Mouse (Mus musculus) midbrain, embryonic 11.5 days (tissue): Measurements from ENCODE around the gene Ctrc. TPM values are rescaled to one million over a fixed set of nuclear protein-coding genes. Genes with fewer than 3 reads are reported as not detected.

Source experiments
- ATAC-seq: fragments of 200-750 bp; cut with Nextera tagmentation; 2 replicates; pipeline ENCODE4 v1.8.0; 2017; ENCODE audit warnings: moderate TSS enrichment, moderate library complexity; ENCODE audit not compliant: low FRiP score
- DNase-seq: peaks from one replicate; pipeline ENCODE4 v3.0.0; 2015; ENCODE audit warnings: low spot score; ENCODE audit errors: missing footprints
- H3K27ac ChIP-seq: fragments of 300-500 bp; sonication (generic); 2 replicates; pipeline ENCODE4 v1.5.1; 2014; ENCODE audit warnings: low read depth, low read length
- H3K27me3 ChIP-seq: fragments of 300-500 bp; sonication (generic); 2 replicates; pipeline ENCODE4 v1.6.1; 2014; ENCODE audit warnings: mild to moderate bottlenecking, low read length, moderate library complexity, mixed read lengths; ENCODE audit not compliant: control insufficient read depth, insufficient read depth
- H3K36me3 ChIP-seq: fragments of 300-500 bp; sonication (generic); 2 replicates; pipeline ENCODE4 v1.6.1; 2014; ENCODE audit warnings: mild to moderate bottlenecking, low read length, moderate library complexity, mixed read lengths; ENCODE audit not compliant: control insufficient read depth, insufficient read depth
- H3K4me1 ChIP-seq: fragments of 300-500 bp; sonication (generic); 2 replicates; pipeline ENCODE4 v1.6.1; 2014; ENCODE audit warnings: low read length; ENCODE audit not compliant: control insufficient read depth, insufficient read depth
- H3K4me2 ChIP-seq: fragments of 300-500 bp; sonication (generic); 2 replicates; pipeline ENCODE4 v1.6.1; 2014; ENCODE audit warnings: mild to moderate bottlenecking, moderate library complexity
- H3K4me3 ChIP-seq: fragments of 300-500 bp; sonication (generic); 2 replicates; pipeline ENCODE4 v1.5.1; 2014; ENCODE audit warnings: low read depth, low read length
- H3K9ac ChIP-seq: fragments of 300-500 bp; sonication (generic); 2 replicates; pipeline ENCODE4 v1.6.1; 2014; ENCODE audit warnings: low read length
- H3K9me3 ChIP-seq: fragments of 300-500 bp; sonication (generic); 2 replicates; pipeline ENCODE4 v1.6.1; 2016; ENCODE audit warnings: low read length; ENCODE audit not compliant: control insufficient read depth
- WGBS: fragments of 180-500 bp; shearing (Covaris S2); extraction: QIAGEN DNeasy Blood & Tissue Kit; methylation state at CpG from one replicate; pipeline ENCODE4 v1.1.7; 2014; 5-methylcytosine and 5-hydroxymethylcytosine counted together
- polyA plus RNA-seq: library from polyadenylated mRNA; unstranded; fragments of >200 nt; fragmentation: Nextera tagmentation; extraction: Ambion mirVana; gene quantifications from 2 replicates; pipeline ENCODE4 v1.2.1, GENCODE M21; 2014

Gene Ctrc
- not detected in 2 replicates for polyA plus RNA-seq

DNA sequence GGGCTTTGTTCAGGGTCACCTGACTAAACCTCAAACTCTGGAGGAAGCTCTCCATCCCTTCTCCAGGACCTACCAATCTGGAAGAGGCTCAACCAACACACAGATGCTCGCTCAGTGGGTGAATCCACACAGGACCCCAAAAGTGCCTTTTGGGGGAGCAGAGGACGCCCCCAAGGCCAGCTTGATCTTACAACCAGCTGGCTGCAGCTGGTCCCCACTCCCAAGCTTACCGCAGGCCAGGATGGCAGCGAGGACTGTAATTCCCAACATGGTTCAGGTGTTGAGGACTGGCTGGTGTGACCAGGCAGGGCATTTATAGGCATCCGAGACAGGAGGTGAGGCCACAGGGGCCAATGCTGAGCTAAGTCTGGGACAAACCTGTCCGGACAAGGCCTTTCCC is at the start of gene Ctrc:
Gene Ctrc, minus strand, starts transcription at position 361 of the 400 bp plus-strand sequence.
- no peak within 1 kb of the TSS for H3K4me3 ChIP-seq

DNA sequence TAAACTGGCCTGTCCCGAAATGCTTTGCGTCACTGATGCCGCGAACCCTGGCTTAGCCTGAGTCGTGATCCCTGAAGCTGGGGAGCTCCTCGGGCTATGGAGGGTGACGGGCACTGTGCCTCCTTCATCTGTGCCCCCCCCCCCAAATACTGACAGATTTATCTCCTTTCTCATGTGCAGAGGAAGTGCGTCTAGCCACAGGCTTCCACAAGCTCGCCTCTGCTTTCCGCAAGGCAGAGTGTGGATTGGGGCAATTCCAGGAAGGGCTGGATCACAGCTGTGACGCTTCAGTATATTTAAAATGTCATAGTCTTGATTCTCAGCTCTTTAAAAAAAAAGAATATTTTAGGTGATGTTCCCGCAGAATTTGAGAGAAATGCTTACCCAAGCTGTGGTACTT is 49.6 kb upstream of the Ctrc start:
- Histone ChIP-seq H3K27me3 (no peaks in the 10 kb centered on the region), H3K9ac (no peak overlapping the region), H3K4me2 (no peak overlapping the region), H3K36me3 (no peaks in the 10 kb centered on the region), H3K4me1 (peaks cover 33% of the 10 kb centered on the region), H3K27ac (no peak overlapping the region), H3K4me3 (no peak overlapping the region), H3K9me3 (no peaks in the 10 kb centered on the region)
- ATAC-seq (no peak), DNase-seq (no peak)
- WGBS: 86% methylated on average over 12 of the region's 12 CpGs

More for the DNA sequence above, at the start of gene Ctrc:
- ATAC-seq: no peak
- Histone ChIP-seq H3K27ac (no peak within 1 kb of the TSS), H3K36me3 (no peaks in the 10 kb centered on the region), H3K4me2 (no peak within 1 kb of the TSS), H3K27me3 (no peaks in the 10 kb centered on the region), H3K9ac (no peak within 1 kb of the TSS), H3K9me3 (no peaks in the 10 kb centered on the region), H3K4me1 (no peaks in the 10 kb centered on the region)
- DNase-seq: no peak
- WGBS: 86% methylated on average over 6 of the region's 6 CpGs

- Histone ChIP-seq H3K4me3 (no peak overlapping the region), H3K4me1 (peaks cover 11% of the 10 kb centered on the region), H3K27ac (no peak overlapping the region), H3K36me3 (no peaks in the 10 kb centered on the region), H3K9ac (no peak overlapping the region), H3K4me2 (no peak overlapping the region), H3K27me3 (no peaks in the 10 kb centered on the region), H3K9me3 (no peaks in the 10 kb centered on the region)
- WGBS: 88% methylated on average over 8 of the region's 8 CpGs
- ATAC-seq (no peak), DNase-seq (no peak)
Observed at GRCm38 (mm10) chr4:141893157-141893784, 47.1 kb upstream of the Ctrc start.

- DNase-seq (no peak), ATAC-seq (no peak)
- Histone ChIP-seq H3K4me3 (no peak overlapping the region), H3K27ac (no peak overlapping the region), H3K4me1 (no peaks in the 10 kb centered on the region), H3K9ac (no peak overlapping the region), H3K36me3 (no peaks in the 10 kb centered on the region), H3K27me3 (no peaks in the 10 kb centered on the region), H3K4me2 (no peak overlapping the region), H3K9me3 (no peaks in the 10 kb centered on the region)
- WGBS: 60% methylated on average over 6 of the region's 6 CpGs
Observed at GRCm38 (mm10) chr4:141886385-141886968, 40.3 kb upstream of the Ctrc start.

GRCm38 (mm10) chr4:141885451-141885850 is 39.3 kb upstream of the Ctrc start:
- no peak overlapping the region for H3K4me2 ChIP-seq
- H3K4me3 ChIP-seq: no peak overlapping the region
- no peaks in the 10 kb centered on the region for H3K27me3 ChIP-seq
- H3K36me3 ChIP-seq: no peaks in the 10 kb centered on the region
- no peak for DNase-seq
- 86% methylated on average over 9 of the region's 9 CpGs for WGBS
- no peaks in the 10 kb centered on the region for H3K9me3 ChIP-seq
- no peaks in the 10 kb centered on the region for H3K4me1 ChIP-seq
- no peak overlapping the region for H3K27ac ChIP-seq
- H3K9ac ChIP-seq: no peak overlapping the region
- ATAC-seq: no peak

- Histone ChIP-seq H3K9ac (no peak overlapping the region), H3K9me3 (no peaks in the 10 kb centered on the region), H3K36me3 (no peaks in the 10 kb centered on the region), H3K27me3 (no peaks in the 10 kb centered on the region), H3K4me1 (no peaks in the 10 kb centered on the region), H3K4me3 (no peak overlapping the region), H3K4me2 (no peak overlapping the region), H3K27ac (no peak overlapping the region)
- DNase-seq (no peak), ATAC-seq (no peak)
- WGBS: 82% methylated on average over 7 of the region's 7 CpGs
Observed at GRCm38 (mm10) chr4:141882858-141883257, 36.7 kb upstream of the Ctrc start.

DNA sequence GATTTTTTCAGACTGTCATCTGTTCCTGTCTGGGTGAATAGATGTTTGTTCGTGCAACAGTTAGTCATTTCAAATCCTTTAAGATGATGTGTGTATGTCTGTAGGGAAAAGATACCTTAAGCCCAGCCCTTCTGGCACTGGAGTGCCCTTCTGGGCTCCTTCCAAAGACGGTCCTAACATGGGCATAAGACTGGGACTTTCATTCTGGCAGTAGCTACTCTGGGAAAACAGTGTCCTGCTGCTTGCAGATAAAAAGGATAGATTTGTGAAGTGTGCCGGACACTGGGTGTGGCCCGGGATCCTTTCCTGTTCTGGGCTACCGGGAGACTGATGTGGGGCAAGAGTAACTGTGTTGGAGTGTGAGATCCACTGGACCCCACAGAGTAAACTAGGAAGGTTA is 35.8 kb upstream of the Ctrc start:
- no peak overlapping the region for H3K4me2 ChIP-seq
- H3K4me3 ChIP-seq: no peak overlapping the region
- no peaks in the 10 kb centered on the region for H3K36me3 ChIP-seq
- no peaks in the 10 kb centered on the region for H3K9me3 ChIP-seq
- no peaks in the 10 kb centered on the region for H3K27me3 ChIP-seq
- no peak for DNase-seq
- no peak overlapping the region for H3K27ac ChIP-seq
- 78% methylated on average over 5 of the region's 5 CpGs for WGBS
- H3K9ac ChIP-seq: no peak overlapping the region
- no peak for ATAC-seq
- no peaks in the 10 kb centered on the region for H3K4me1 ChIP-seq

- Histone ChIP-seq H3K4me1 (no peaks in the 10 kb centered on the region), H3K9me3 (no peaks in the 10 kb centered on the region), H3K27me3 (no peaks in the 10 kb centered on the region), H3K36me3 (no peaks in the 10 kb centered on the region), H3K27ac (no peak overlapping the region), H3K9ac (no peak overlapping the region), H3K4me2 (no peak overlapping the region), H3K4me3 (no peak overlapping the region)
- ATAC-seq (no peak), DNase-seq (no peak)
- 75% methylated on average over 10 of the region's 10 CpGs for WGBS
Observed at GRCm38 (mm10) chr4:141881289-141881914, 35.2 kb upstream of the Ctrc start.

GRCm38 (mm10) chr4:141879875-141880274 is 33.7 kb upstream of the Ctrc start:
- no peak overlapping the region for H3K4me2 ChIP-seq
- no peaks in the 10 kb centered on the region for H3K36me3 ChIP-seq
- peaks cover 8% of the 10 kb centered on the region for H3K4me1 ChIP-seq
- 72% methylated on average over 9 of the region's 9 CpGs for WGBS
- no peak overlapping the region for H3K27ac ChIP-seq
- H3K4me3 ChIP-seq: no peak overlapping the region
- H3K27me3 ChIP-seq: no peaks in the 10 kb centered on the region
- H3K9ac ChIP-seq: no peak overlapping the region
- no peaks in the 10 kb centered on the region for H3K9me3 ChIP-seq
- DNase-seq (no peak), ATAC-seq (no peak)
